In the genomic region with DNA sequence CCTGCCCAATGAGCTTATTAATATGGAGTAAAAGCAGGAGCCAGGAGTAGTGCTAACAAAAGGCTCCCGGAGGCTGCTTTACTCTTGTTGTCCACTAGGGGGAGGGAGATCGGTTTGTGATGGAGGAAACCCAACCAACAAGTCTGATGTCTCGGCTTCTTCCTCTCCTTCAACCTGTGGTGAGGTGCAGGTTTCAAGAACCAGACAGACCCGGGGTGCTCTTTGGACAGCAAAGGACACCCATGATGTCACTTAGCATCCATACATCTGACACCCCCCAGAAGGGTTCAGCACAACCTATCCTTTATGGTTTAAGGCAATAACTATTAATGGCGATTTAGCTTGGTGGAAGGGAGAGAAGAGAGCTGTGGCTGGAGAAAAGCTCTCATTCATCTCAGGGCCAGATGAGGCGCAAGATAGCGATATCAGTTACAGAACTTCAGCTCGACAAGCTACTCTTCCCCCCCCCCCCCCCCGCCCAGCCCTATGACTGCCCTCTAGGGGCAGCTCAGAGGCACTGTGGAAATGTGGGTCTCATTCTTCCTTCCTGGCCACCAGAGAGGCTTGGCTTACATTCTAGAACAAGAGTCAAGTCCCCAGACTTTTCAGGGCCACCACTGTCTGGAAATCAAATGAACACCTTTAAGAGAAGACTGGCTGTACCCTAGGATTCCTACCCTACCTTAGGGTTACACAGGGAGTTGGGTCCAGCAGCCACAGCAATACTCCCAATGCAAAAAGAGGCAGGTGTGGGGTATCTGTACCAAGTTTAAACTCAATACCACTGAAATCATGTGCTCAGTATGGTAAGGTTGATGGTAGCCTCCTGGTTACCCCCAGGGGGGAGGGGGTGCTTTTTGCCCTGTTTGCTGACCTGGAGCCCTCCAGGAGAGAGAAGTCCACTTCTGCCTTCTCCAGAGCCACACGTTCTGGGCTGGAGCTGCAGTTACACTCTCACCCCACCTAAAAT, we compare ENCODE assay signal across 8 mouse cellular contexts. TPM values are rescaled to one million over a fixed set of nuclear protein-coding genes. Genes with fewer than 3 reads are reported as not detected.
DNase-seq lines count a peak whose midpoint lies in the region; ATAC-seq and TF ChIP-seq lines count a peak whose summit lies in the region.

No protein-coding gene starts in this region.

- ATAC-seq in embryonic facial prominence, embryonic 12.5 days (ENCODE audit: insufficient number of reproducible peaks, insufficient read depth, low FRiP score, low TSS enrichment) = no peak
- ATAC-seq in hematopoietic stem cell, adult 5-6 weeks (replicated peaks in 1 of 2; ENCODE audit: insufficient read depth in 1 of 2, low FRiP score in 2 of 2, low TSS enrichment in 1 of 2, low read depth in 1 of 2, poor library complexity in 2 of 2, severe bottlenecking in 2 of 2) = peak; percentile 33 to 49; a peak in 3 of 4 replicates
- peak; percentile 41; the same call in 1 of the 2 replicates for ATAC-seq in midbrain, postnatal 0 days (ENCODE audit: low FRiP score)

- TF ChIP-seq POLR2A in liver, adult 2 months (IDR thresholded peaks at IDR 0.05; ENCODE audit: extremely low read depth, insufficient read depth, low read length) = no peak

- H3K4me3 ChIP-seq in embryonic facial prominence, embryonic 12.5 days = no peak overlapping the region
- no peak overlapping the region for H3K4me3 ChIP-seq in liver, adult 2 months (ENCODE audit: insufficient read depth, low read depth, low read length)
- no peak overlapping the region for H3K4me3 ChIP-seq in midbrain, postnatal 0 days (ENCODE audit: low read depth, low read length)

- H3K79me2 ChIP-seq in liver, adult 2 months (ENCODE audit: control insufficient read depth, insufficient read depth, low read length) = no peaks in the 10 kb centered on the region

- intact Hi-C loops in heart, postnatal 25 days (cut with DNase I) = no loop called here

- WGBS in embryonic facial prominence, embryonic 12.5 days = 23% methylated on average over 10 of the region's 10 CpGs
- 26% methylated on average over 10 of the region's 10 CpGs for WGBS in liver, adult 2 months
- 25% methylated on average over 9 of the region's 10 CpGs for WGBS in midbrain, postnatal 0 days

- H3K4me1 ChIP-seq in embryonic facial prominence, embryonic 12.5 days = peaks cover 32% of the 10 kb centered on the region; the same call in 1 of the 2 replicates
- H3K4me1 ChIP-seq in liver, adult 2 months (ENCODE audit: control insufficient read depth, insufficient read depth, low read length) = 0 out of 2 replicates have a peak, but pooled peaks cover 1% of the 10 kb centered on the region
- H3K4me1 ChIP-seq in midbrain, postnatal 0 days (ENCODE audit: insufficient read depth, low read length) = no peaks in the 10 kb centered on the region

- H3K9me3 ChIP-seq in embryonic facial prominence, embryonic 12.5 days = no peaks in the 10 kb centered on the region
- H3K9me3 ChIP-seq in midbrain, postnatal 0 days (ENCODE audit: low read length) = no peaks in the 10 kb centered on the region

- H3K4me2 ChIP-seq in embryonic facial prominence, embryonic 12.5 days (replicated peaks) = 0 out of 2 replicates have a peak overlapping the region, but pooled peaks have one; percentile 5
- H3K4me2 ChIP-seq in midbrain, postnatal 0 days (ENCODE audit: low read depth, low read length, poor library complexity, severe bottlenecking) = peak overlapping the region; percentile 22; the same call in 1 of the 2 replicates

- TF ChIP-seq CTCF in liver, adult 2 months (IDR thresholded peaks at IDR 0.05; ENCODE audit: low read depth, low read length) = peak; percentile 48; the same call in 1 of the 2 replicates
- peak; percentile 81 for TF ChIP-seq CTCF in midbrain, postnatal 0 days (IDR thresholded peaks at IDR 0.05)

- H3K36me3 ChIP-seq in embryonic facial prominence, embryonic 12.5 days = peaks cover 79% of the 10 kb centered on the region
- no peaks in the 10 kb centered on the region for H3K36me3 ChIP-seq in liver, adult 2 months (ENCODE audit: control insufficient read depth, insufficient read depth, low read length)
- no peaks in the 10 kb centered on the region for H3K36me3 ChIP-seq in midbrain, postnatal 0 days (ENCODE audit: insufficient read depth, low read length)

- H3K27me3 ChIP-seq in embryonic facial prominence, embryonic 12.5 days = no peaks in the 10 kb centered on the region
- no peaks in the 10 kb centered on the region for H3K27me3 ChIP-seq in liver, adult 2 months (ENCODE audit: control insufficient read depth, insufficient read depth, low read length)
- H3K27me3 ChIP-seq in midbrain, postnatal 0 days (ENCODE audit: insufficient read depth, low read length) = no peaks in the 10 kb centered on the region

- DNase-seq in heart, adult 18-20 months = peak; percentile 50 to 78
- no peak for DNase-seq in heart, postnatal 25 days (ENCODE audit: low spot score)
- peak; percentile 47 for DNase-seq in MN1 (ENCODE audit: low spot score)
- DNase-seq in liver, adult 2 months (ENCODE audit: extremely low read depth, low read depth, low spot score) = peak; percentile 28
- peak; percentile 86 for DNase-seq in midbrain, postnatal 0 days (ENCODE audit: low spot score)
- no peak for DNase-seq in left cerebral cortex, adult 8-10 months (ENCODE audit: low spot score in 2 of 2)

- no peak overlapping the region for H3K27ac ChIP-seq in embryonic facial prominence, embryonic 12.5 days
- H3K27ac ChIP-seq in liver, adult 2 months (replicated peaks; ENCODE audit: insufficient read depth, low read depth, low read length) = no peak overlapping the region
- H3K27ac ChIP-seq in midbrain, postnatal 0 days (ENCODE audit: low read depth, low read length) = no peak overlapping the region

- no peak overlapping the region for H3K9ac ChIP-seq in embryonic facial prominence, embryonic 12.5 days
- H3K9ac ChIP-seq in liver, adult 2 months (ENCODE audit: low read depth, low read length) = no peak overlapping the region
- H3K9ac ChIP-seq in midbrain, postnatal 0 days (replicated peaks; ENCODE audit: low read length, poor library complexity, severe bottlenecking) = no peak overlapping the region

RNA-seq across cellular contexts. Expression of gene Ccnd2, which starts 9.6 kb away (rescaled TPM):
- 100 to 1,000 TPM; 161 to 164 TPM for total RNA-seq in heart, adult 18-20 months (2021)
- total RNA-seq in heart, postnatal 25 days (2021) = 100 to 1,000 TPM; 155 to 157 TPM
- polyA plus RNA-seq in embryonic facial prominence, embryonic 12.5 days (2016; fragmentation: Nextera tagmentation; extraction: Ambion mirVana) = 846 and 908 TPM in 2 replicates
- 57.3 and 129 TPM in 2 replicates for total RNA-seq in hematopoietic stem cell, adult 5-6 weeks (2017)
- 5.3 and 6.0 TPM in 2 replicates for total RNA-seq in liver, adult 2 months (2014; rRNA removed)
- polyA plus RNA-seq in liver, adult 2 months (2012; rRNA removed) = 2.4 and 5.0 TPM in 2 replicates
- total RNA-seq in midbrain, postnatal 0 days (2014; rRNA removed) = 13.9 and 14.5 TPM in 2 replicates
- polyA plus RNA-seq in midbrain, postnatal 0 days (2015; fragmentation: Nextera tagmentation; extraction: Ambion mirVana) = 95.6 and 106 TPM in 2 replicates
- total RNA-seq in left cerebral cortex, adult 8-10 months (2022) = 10 to 100 TPM; 63.0 to 86.8 (median 73.0) TPM

RNA-seq across cellular contexts. Expression of gene Tigar, which starts 33.1 kb away (rescaled TPM):
- total RNA-seq in heart, adult 18-20 months (2021) = 10 to 100 TPM; 45.3 to 63.0 TPM
- total RNA-seq in heart, postnatal 25 days (2021) = 10 to 100 TPM; 41.9 to 50.4 TPM
- polyA plus RNA-seq in embryonic facial prominence, embryonic 12.5 days (2016; fragmentation: Nextera tagmentation; extraction: Ambion mirVana) = 4.2 and 4.3 TPM in 2 replicates
- total RNA-seq in hematopoietic stem cell, adult 5-6 weeks (2017) = 3.4 and 3.8 TPM in 2 replicates
- 2.3 and 2.4 TPM in 2 replicates for total RNA-seq in liver, adult 2 months (2014; rRNA removed)
- polyA plus RNA-seq in liver, adult 2 months (2012; rRNA removed) = 3.8 and 4.2 TPM in 2 replicates
- 6.1 and 6.7 TPM in 2 replicates for total RNA-seq in midbrain, postnatal 0 days (2014; rRNA removed)
- polyA plus RNA-seq in midbrain, postnatal 0 days (2015; fragmentation: Nextera tagmentation; extraction: Ambion mirVana) = 4.6 and 5.0 TPM in 2 replicates
- 10 to 100 TPM; 23.1 to 25.8 (median 24.3) TPM for total RNA-seq in left cerebral cortex, adult 8-10 months (2022)

Comparison
In these comparisons a context has a peak if more than half of its experiments do, and no peak if none do; other contexts are left out.
1. DNase-seq: peak in heart, adult 18-20 months (2 of 2), MN1 (single experiment), liver, adult 2 months (single experiment) and midbrain, postnatal 0 days (single experiment); none in heart, postnatal 25 days (single experiment) and left cerebral cortex, adult 8-10 months (0 of 2).